Mouse (Mus musculus) embryonic fibroblast, embryonic 13.5 days (primary cell): ENCODE data around the gene Med19.

Experiments used
- CTCF ChIP-seq: IDR thresholded peaks from 2 replicates; pipeline ENCODE4 v1.5.1; 2011; ENCODE audit warnings: mild to moderate bottlenecking, control low read depth, low read length, moderate library complexity, borderline replicate concordance; ENCODE audit not compliant: insufficient read depth
- POLR2A ChIP-seq: IDR thresholded peaks from 2 replicates; pipeline ENCODE4 v1.6.1; 2011; ENCODE audit warnings: low read depth, mild to moderate bottlenecking, control low read depth, low read length, moderate library complexity

- TF ChIP-seq CTCF, result no peak
- peak; percentile 55; the same call in 1 of the 2 replicates for TF ChIP-seq POLR2A
Measured at GRCm38 (mm10) chr2:84715562-84716361, 37.6 kb downstream of the Med19 start.
